Mouse (Mus musculus) intestine, postnatal 0 days (tissue): ENCODE measurements at regions not wholly inside any gene's neighbourhood (a gene's known extent, or its start where the extent isn't known, plus 50 kb on each side); places are given as distances from the start of the nearest gene placed in this dataset.

Experiments
- ATAC-seq: fragments of 200-750 bp; cut with Nextera tagmentation; 2 replicates; pipeline ENCODE4 v1.8.0; 2017; ENCODE audit warnings: mild to moderate bottlenecking, moderate TSS enrichment, moderate library complexity
- H3K27ac ChIP-seq: fragments of 300-500 bp; sonication (generic); 2 replicates; pipeline ENCODE4 v1.5.1; 2014; ENCODE audit warnings: mild to moderate bottlenecking, low read depth, low read length, moderate library complexity
- H3K27me3 ChIP-seq: fragments of 300-500 bp; sonication (generic); replicated peaks from 2 replicates; pipeline ENCODE4 v1.6.1; 2014; ENCODE audit warnings: low read length, mixed read lengths; ENCODE audit not compliant: control insufficient read depth, insufficient read depth
- H3K36me3 ChIP-seq: fragments of 300-500 bp; sonication (generic); 2 replicates; pipeline ENCODE4 v1.6.1; 2014; ENCODE audit warnings: mild to moderate bottlenecking, moderate library complexity; ENCODE audit not compliant: control insufficient read depth, insufficient read depth
- H3K4me1 ChIP-seq: fragments of 300-500 bp; sonication (generic); replicated peaks from 2 replicates; pipeline ENCODE4 v1.6.1; 2014; ENCODE audit warnings: antibody characterized with exemption, low read length, mixed read lengths; ENCODE audit not compliant: control insufficient read depth, insufficient read depth
- H3K4me2 ChIP-seq: fragments of 300-500 bp; sonication (generic); replicated peaks from 2 replicates; pipeline ENCODE4 v1.6.1; 2014; ENCODE audit warnings: low read depth, mild to moderate bottlenecking, moderate library complexity
- H3K4me3 ChIP-seq: fragments of 300-500 bp; sonication (generic); 2 replicates; pipeline ENCODE4 v1.5.1; 2014; ENCODE audit warnings: low read depth, low read length
- H3K9ac ChIP-seq: fragments of 300-500 bp; sonication (generic); 2 replicates; pipeline ENCODE4 v1.6.1; 2014; ENCODE audit warnings: mild to moderate bottlenecking, low read depth, low read length
- H3K9me3 ChIP-seq: fragments of 300-500 bp; sonication (generic); 2 replicates; pipeline ENCODE4 v1.6.1; 2016; ENCODE audit warnings: mixed run types; ENCODE audit not compliant: control insufficient read depth
- CTCF ChIP-seq: sonication (generic); IDR thresholded peaks from 2 replicates; pipeline ENCODE4 v1.5.1; 2016; ENCODE audit warnings: low read depth, mild to moderate bottlenecking, control low read depth, antibody characterized with exemption, moderate library complexity
- WGBS: fragments of 180-500 bp; shearing (Covaris S2); extraction: QIAGEN DNeasy Blood & Tissue Kit; methylation state at CpG from one replicate; pipeline ENCODE4 v1.1.7; 2014; 5-methylcytosine and 5-hydroxymethylcytosine counted together

DNA sequence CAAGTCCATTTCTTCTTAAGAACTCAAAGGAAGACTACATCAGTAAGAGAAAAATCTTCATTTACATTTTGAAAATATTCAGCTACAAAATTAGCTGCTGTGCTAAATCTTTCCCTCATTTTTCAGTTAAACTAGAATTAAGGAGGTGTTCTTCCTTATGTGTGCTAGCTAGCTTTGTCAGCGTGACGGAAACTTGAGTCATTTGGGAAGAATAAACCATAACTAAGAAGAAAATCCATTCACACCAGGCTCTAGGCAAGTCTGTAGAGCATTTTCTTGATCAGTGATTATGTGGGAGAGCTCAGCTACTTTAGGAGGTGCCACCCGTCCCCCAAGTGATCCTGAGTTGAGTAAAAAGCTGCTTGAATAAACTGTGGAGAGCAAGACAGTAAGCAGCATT is 635.4 kb downstream of the Ntrk3 start:
- Histone ChIP-seq H3K4me3 (no peak overlapping the region), H3K4me1 (no peaks in the 10 kb centered on the region), H3K4me2 (no peak overlapping the region), H3K9ac (no peak overlapping the region), H3K27ac (no peak overlapping the region), H3K36me3 (no peaks in the 10 kb centered on the region), H3K27me3 (no peaks in the 10 kb centered on the region), H3K9me3 (no peaks in the 10 kb centered on the region)
- WGBS, result 86% methylated on average over 3 of the region's 3 CpGs
- no peak for TF ChIP-seq CTCF
- ATAC-seq, result no peak

DNA sequence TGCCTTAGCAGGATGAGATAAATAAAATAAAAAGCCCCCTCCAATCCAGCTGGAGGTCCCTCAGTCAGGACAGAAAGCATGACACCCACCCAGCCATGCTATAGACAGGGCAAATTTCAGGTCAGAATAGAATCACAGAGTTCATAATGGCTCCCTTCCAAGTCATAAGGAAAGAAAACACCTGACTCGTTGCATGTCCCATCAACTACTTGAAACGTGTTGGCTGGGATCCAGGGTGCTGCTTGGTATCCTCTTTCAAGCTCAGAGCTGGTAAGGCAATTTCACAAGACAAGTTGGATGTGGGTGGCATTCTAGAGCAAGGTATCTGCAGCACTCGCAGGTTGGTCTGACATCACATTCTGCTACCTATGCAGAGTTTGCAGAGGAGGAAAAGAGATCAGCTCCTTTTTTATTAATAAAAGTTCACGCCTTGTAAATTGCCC is 651.2 kb downstream of the Ntrk3 start:
- Histone ChIP-seq H3K27ac (no peak overlapping the region), H3K36me3 (no peaks in the 10 kb centered on the region), H3K9me3 (no peaks in the 10 kb centered on the region), H3K9ac (no peak overlapping the region), H3K4me3 (no peak overlapping the region), H3K4me2 (no peak overlapping the region), H3K27me3 (no peaks in the 10 kb centered on the region), H3K4me1 (no peaks in the 10 kb centered on the region)
- TF ChIP-seq CTCF, result no peak
- ATAC-seq, result no peak
- WGBS, result 50% methylated on average over 4 of the region's 4 CpGs

GRCm38 (mm10) chr7:78085783-78086565 is 651.8 kb downstream of the Ntrk3 start:
- ATAC-seq, result no peak
- TF ChIP-seq CTCF, result no peak
- H3K36me3 ChIP-seq, result no peaks in the 10 kb centered on the region
- no peak overlapping the region for H3K27ac ChIP-seq
- no peak overlapping the region for H3K4me3 ChIP-seq
- WGBS, result 38% methylated on average over 11 of the region's 11 CpGs
- H3K9me3 ChIP-seq, result no peaks in the 10 kb centered on the region
- no peak overlapping the region for H3K9ac ChIP-seq
- H3K4me1 ChIP-seq, result no peaks in the 10 kb centered on the region
- no peaks in the 10 kb centered on the region for H3K27me3 ChIP-seq
- H3K4me2 ChIP-seq, result no peak overlapping the region

DNA sequence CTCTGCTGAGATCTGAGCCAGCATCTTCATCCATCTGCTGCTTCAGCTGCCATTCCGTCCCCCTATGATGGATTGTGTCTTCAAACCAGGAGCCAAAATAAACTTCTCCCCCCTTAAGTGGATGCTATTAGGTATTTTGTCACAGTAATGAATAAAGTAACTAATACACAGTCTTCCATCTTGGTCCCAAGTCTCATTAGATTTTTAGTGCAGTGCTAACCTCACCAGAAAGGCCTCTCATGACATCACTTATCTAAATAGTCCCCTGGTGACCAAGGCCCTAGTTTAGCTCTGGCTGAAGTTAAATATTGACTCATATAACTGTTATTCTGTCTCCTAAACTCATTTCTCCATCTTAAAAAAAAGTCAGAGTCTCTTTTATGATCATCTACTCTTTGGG is 658.1 kb downstream of the Ntrk3 start:
- H3K9me3 ChIP-seq, result no peaks in the 10 kb centered on the region
- no peak for TF ChIP-seq CTCF
- no peak overlapping the region for H3K4me2 ChIP-seq
- H3K4me3 ChIP-seq, result no peak overlapping the region
- H3K4me1 ChIP-seq, result no peaks in the 10 kb centered on the region
- no peaks in the 10 kb centered on the region for H3K36me3 ChIP-seq
- WGBS, result 67% methylated on average over 1 of the region's 1 CpGs
- ATAC-seq, result no peak
- no peak overlapping the region for H3K9ac ChIP-seq
- H3K27ac ChIP-seq, result no peak overlapping the region
- no peaks in the 10 kb centered on the region for H3K27me3 ChIP-seq

DNA sequence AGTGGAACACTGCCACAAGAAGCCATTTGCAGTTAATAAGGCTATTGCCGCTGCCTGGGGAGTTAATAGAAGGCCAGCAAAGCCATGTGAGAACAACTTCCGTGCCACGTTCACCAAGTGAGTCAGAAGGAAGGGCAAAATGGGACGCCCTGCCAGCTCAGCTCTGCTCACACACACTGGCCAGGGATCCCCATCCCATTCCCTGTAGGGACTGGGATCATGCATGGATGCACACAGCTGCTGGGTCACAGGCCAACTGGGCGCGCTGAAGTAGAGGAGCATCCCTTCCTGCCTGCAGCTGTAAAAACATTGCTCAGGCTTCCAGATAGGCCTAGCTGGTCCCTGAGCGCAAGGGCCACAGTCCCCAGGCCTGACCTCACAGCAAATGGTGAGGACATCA is 666.7 kb downstream of the Ntrk3 start:
- H3K4me3 ChIP-seq, result no peak overlapping the region
- H3K27ac ChIP-seq, result no peak overlapping the region
- no peaks in the 10 kb centered on the region for H3K4me1 ChIP-seq
- no peak overlapping the region for H3K9ac ChIP-seq
- H3K36me3 ChIP-seq, result no peaks in the 10 kb centered on the region
- TF ChIP-seq CTCF, result no peak
- H3K27me3 ChIP-seq, result no peaks in the 10 kb centered on the region
- no peaks in the 10 kb centered on the region for H3K9me3 ChIP-seq
- ATAC-seq, result no peak
- WGBS, result 88% methylated on average over 7 of the region's 7 CpGs
- H3K4me2 ChIP-seq, result no peak overlapping the region

DNA sequence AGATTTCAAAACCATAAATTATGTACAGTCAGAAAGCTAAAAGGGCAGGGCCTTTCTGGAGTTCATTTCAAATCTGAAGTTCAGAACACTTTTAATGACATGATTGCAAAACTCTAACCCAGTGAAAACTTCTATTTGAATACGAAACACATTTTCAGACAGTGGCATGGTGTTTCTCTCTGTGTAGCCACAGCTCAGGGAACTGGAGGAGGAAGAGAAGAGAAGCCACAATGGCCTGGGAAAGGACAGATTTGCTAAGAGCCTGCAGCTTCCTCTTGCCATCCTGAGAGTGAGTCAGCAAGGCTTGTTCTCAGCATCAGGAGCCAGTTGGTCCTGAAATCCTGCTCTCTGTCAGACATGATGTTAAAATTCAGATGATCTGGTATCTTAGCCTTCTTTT is 676.2 kb downstream of the Ntrk3 start:
- WGBS, result 81% methylated on average over 1 of the region's 1 CpGs

More for the DNA sequence above, 676.2 kb downstream of the Ntrk3 start:
- ATAC-seq, result no peak
- Histone ChIP-seq H3K9ac (no peak overlapping the region), H3K4me2 (no peak overlapping the region), H3K27me3 (no peaks in the 10 kb centered on the region), H3K4me3 (no peak overlapping the region), H3K36me3 (no peaks in the 10 kb centered on the region), H3K27ac (no peak overlapping the region), H3K4me1 (no peaks in the 10 kb centered on the region), H3K9me3 (no peaks in the 10 kb centered on the region)
- no peak for TF ChIP-seq CTCF
